Mouse (Mus musculus) G1E-ER4 (cell line): Measurements from ENCODE around the gene 2310033P09Rik. TPM values are rescaled to one million over a fixed set of nuclear protein-coding genes. Genes with fewer than 3 reads are reported as not detected.

Experiments
- GATA1 ChIP-seq: IDR thresholded peaks from one replicate; pipeline ENCODE4 v1.8.0; 2012; ENCODE audit warnings: low read length, inconsistent platforms
- polyA plus RNA-seq: library from polyadenylated mRNA; stranded (reverse); fragments of >175 nt; gene quantifications from 2 replicates; pipeline ENCODE4 v1.2.3, GENCODE M21; 2012

2310033P09Rik gene
- polyA plus RNA-seq, 1 experiment, result 48.1 TPM

GRCm38 (mm10) chr11:59248101-59248500 is 40.0 kb downstream of the 2310033P09Rik start:
- TF ChIP-seq GATA1, result no peak

DNA sequence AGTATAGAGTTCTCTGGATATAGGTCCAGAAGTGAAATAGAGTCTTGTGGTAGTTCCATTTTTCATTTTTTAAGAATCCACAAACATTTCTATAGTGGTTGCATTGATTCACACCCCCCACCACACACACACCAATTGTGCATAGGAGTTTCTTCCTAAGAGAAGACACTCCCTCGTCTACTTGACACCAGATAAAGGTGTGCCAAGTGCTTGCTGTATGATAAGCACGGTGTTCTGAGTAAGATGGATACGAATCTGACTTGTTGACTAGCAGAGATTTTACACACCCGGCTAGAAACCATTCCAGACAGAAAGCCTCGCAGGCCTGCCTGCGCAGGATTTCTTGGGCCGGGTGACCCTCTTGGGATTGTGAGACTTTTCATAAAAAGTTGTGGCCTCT is 51.5 kb downstream of the 2310033P09Rik start:
- no peak for TF ChIP-seq GATA1

Other genes with a start within 250 kb of the 2310033P09Rik start
- gene Trim11, start 230.2 kb upstream of the 2310033P09Rik start, polyA plus RNA-seq, result 78.0 and 93.7 TPM in 2 replicates
- 14.0 and 17.6 TPM in 2 replicates for gene Obscn, start 71.9 kb upstream of the 2310033P09Rik start, polyA plus RNA-seq
- gene Iba57, start 44.6 kb upstream of the 2310033P09Rik start, polyA plus RNA-seq, result 16.3 and 18.7 TPM in 2 replicates
- 0.05 and 0.08 TPM in 2 replicates for gene Gjc2, start 25.1 kb upstream of the 2310033P09Rik start, polyA plus RNA-seq
- gene Guk1, start 16.1 kb upstream of the 2310033P09Rik start, polyA plus RNA-seq, result 53.2 and 59.5 TPM in 2 replicates
- 44.5 and 45.8 TPM in 2 replicates for gene Mrpl55, start 5.8 kb upstream of the 2310033P09Rik start, polyA plus RNA-seq
- 176 and 180 TPM in 2 replicates for gene Arf1, start 19.9 kb downstream of the 2310033P09Rik start, polyA plus RNA-seq
- gene Wnt3a, start 82.4 kb downstream of the 2310033P09Rik start, polyA plus RNA-seq, result not detected in 2 replicates
- not detected in 2 replicates for gene Wnt9a, start 98.6 kb downstream of the 2310033P09Rik start, polyA plus RNA-seq
- gene Prss38, start 167.3 kb downstream of the 2310033P09Rik start, polyA plus RNA-seq, result not detected in 2 replicates
- 9.9 and 12.4 TPM in 2 replicates for gene Jmjd4, start 241.7 kb downstream of the 2310033P09Rik start, polyA plus RNA-seq
- 9.7 and 14.5 TPM in 2 replicates for gene Snap47, start 242.9 kb downstream of the 2310033P09Rik start, polyA plus RNA-seq